Mouse (Mus musculus) left cerebral cortex, postnatal 10 days (tissue): ENCODE results near the gene Ifitm3. TPM values are rescaled to one million over a fixed set of nuclear protein-coding genes. Genes with fewer than 3 reads are reported as not detected.
"Not testable (repeated sequence)": the region's sequence is repeated elsewhere in the genome, so short reads cannot be mapped to it uniquely, and the experiment has no call there.

ENCODE experiments used
- DNase-seq, 2 experiments: peaks; one replicate each; pipeline ENCODE4 v3.0.0; 2021 to 2022; ENCODE audit warnings: low spot score in 2 of 2, mixed read lengths in 1 of 2; ENCODE audit errors: extremely low spot score in 1 of 2
- intact Hi-C: fragments of 180-260 bp; cut with DNase I; formaldehyde crosslinking; loops from one replicate; pipeline ENCODE4 v1.15.1; 2025
- total RNA-seq, 2 experiments: library from RNA; stranded (reverse); gene quantifications; 2 replicates each; pipeline ENCODE4 v1.2.3; 2021

Gene Ifitm3
- total RNA-seq, 2 experiments from 2014 or later = 7.8 to 8.6 TPM

DNA sequence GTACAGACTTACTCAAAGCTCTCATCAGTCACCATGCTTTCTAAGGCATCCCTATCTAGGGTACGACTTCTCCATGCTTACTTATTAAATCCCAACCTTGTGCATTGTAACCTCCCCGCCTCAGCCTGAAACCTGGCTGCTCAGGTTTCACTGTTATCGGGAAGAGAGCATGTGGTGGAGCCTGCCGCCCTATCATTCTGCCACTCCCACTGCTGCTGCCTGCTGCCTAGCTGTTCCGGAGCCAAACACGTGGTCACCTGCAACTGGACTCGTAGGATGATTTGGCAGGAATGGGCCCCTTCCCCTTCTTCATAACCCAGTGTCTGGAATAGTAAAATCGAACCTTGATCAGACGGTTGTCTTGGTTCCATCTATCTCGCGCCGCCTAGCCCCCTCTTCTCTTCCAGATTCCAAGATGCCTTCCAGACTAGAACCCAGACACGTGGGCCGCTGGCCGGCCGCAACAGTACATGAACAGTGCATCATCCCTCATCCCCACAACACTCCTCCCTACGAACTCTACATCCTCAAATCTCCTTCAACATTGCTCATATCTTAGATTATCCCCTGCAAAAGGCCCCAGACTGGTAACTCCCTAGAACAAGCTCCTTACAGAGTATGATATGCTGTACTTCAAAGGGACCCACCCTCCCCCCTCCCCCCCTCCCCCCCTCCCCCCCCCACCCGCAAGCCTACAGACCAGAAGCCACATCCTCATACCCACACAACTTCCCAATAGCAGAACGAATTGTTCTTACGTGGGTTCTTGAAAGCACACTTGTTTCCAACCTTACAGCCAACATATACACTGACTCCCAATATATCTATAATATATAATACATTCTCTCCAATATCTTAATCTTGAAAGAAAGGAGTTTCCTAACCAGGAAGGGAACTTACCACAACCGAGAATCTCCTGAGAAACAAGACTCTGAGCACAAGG, 27.8 kb upstream of the Ifitm3 start:
- intact Hi-C loops = no loop called here
- DNase-seq = no peak

- intact Hi-C loops = not testable (repeated sequence)
These were observed 26.1 kb upstream of the Ifitm3 start for GRCm38 (mm10) chr7:141036624-141037023.

DNA sequence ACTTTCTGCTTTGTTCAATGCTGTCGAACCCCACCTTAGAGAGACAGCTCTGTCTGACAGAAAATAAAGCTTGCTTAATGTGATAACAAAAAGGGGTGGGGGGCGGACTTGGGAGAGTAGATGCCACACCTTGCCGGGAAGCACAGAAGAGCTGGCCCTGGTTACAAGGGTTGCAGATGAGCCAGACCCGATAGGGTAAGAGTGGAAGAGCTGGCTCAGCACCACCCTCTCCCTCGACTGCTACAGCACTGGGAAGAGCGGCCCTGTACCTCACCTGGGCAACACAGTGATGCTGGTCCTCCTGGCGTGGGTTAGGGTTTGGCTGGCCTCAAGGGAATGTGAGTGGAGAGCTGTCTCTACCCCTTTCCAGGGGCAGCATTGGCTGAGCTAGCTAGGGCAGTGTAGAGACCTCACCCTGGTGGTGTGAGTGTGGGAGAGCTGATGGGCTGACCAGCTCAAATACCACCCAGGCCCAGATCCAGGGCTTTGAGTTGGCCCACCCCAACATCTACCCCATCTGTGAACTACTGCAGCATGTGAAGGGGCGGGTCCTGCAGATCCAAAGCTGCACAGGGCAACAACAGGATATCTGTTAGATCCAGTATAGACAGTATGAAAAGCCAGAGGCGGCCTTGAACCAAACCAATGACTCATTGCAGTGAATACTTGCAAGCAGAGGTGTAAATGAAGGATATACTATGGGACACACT, 22.0 kb upstream of the Ifitm3 start:
- DNase-seq = no peak
- intact Hi-C loops = no loop called here

More at GRCm38 (mm10) chr7:141036624-141037023, 26.1 kb upstream of the Ifitm3 start:
- not testable (repeated sequence) for DNase-seq

GRCm38 (mm10) chr7:141030390-141030789, 19.8 kb upstream of the Ifitm3 start:
- intact Hi-C loops = no loop called here
- DNase-seq = no peak

- no peak for DNase-seq
- intact Hi-C loops = no loop called here
These were observed 18.3 kb upstream of the Ifitm3 start, which contains the start of gene Gm17387 for GRCm38 (mm10) chr7:141028831-141029230. TSS of gene Gm17387 (plus strand) at chr7:141029131.

- intact Hi-C loops = no loop called here
- no peak for DNase-seq
These were observed 16.1 kb upstream of the Ifitm3 start for GRCm38 (mm10) chr7:141026740-141027098.

GRCm38 (mm10) chr7:141026097-141026739, 15.6 kb upstream of the Ifitm3 start:
- intact Hi-C loops = no loop called here
- no peak for DNase-seq

GRCm38 (mm10) chr7:141024865-141025838, 14.6 kb upstream of the Ifitm3 start:
- intact Hi-C loops = no loop called here
- no peak for DNase-seq

DNA sequence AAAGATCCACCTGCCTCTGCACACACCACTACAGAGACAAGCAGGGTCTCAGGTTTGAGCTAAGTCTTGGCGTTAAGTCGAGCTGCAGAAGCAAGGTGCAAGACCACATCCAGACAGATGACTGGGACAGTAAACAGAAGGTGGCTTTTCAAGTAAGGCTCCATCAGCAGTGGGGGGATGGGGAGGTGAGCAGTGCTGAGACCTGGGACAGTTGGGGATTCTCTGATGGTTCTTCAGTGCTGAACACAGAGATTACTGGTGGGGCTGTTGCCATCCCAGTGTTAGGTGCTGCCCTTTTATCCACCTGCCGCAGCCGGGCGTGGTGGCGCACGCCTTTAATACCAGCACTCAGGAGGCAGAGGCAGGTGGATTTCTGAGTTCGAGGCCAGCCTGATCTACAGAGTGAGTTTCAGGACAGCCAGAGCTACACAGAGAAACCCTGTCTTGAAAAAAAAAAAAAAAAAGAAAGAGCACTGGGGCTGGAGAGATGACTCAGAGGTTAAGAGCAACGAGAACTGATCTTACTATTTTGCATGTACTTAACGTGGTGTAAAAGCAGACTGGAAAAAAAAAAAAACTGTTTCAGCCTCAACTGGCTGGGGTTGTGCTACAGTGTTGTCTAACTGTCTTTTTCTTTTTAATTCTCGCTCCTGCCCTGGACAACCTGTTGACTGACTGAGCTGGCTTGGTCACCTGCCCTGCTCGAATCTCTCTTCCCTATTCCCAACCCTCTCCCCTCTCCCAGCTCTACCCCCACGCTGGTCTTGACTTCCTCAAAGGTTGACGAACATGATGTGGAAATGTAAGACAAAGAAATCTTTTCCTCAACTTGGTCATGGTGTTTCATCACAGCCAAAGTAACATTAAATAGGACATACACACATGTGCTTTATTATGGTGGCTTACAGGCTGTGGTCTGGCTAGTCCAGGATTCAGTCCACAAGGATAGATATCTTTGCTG, 11.2 kb upstream of the Ifitm3 start:
- intact Hi-C loops = no loop called here
- no peak for DNase-seq

- no peak for DNase-seq
- intact Hi-C loops = no loop called here
These were observed 8.5 kb upstream of the Ifitm3 start for GRCm38 (mm10) chr7:141019028-141019427.

GRCm38 (mm10) chr7:141017824-141018223, 7.3 kb upstream of the Ifitm3 start, which contains the start of gene Ifitm6:
TSS of gene Ifitm6 (minus strand) at chr7:141017924.
- DNase-seq, intact Hi-C loops: not testable (repeated sequence)

DNA sequence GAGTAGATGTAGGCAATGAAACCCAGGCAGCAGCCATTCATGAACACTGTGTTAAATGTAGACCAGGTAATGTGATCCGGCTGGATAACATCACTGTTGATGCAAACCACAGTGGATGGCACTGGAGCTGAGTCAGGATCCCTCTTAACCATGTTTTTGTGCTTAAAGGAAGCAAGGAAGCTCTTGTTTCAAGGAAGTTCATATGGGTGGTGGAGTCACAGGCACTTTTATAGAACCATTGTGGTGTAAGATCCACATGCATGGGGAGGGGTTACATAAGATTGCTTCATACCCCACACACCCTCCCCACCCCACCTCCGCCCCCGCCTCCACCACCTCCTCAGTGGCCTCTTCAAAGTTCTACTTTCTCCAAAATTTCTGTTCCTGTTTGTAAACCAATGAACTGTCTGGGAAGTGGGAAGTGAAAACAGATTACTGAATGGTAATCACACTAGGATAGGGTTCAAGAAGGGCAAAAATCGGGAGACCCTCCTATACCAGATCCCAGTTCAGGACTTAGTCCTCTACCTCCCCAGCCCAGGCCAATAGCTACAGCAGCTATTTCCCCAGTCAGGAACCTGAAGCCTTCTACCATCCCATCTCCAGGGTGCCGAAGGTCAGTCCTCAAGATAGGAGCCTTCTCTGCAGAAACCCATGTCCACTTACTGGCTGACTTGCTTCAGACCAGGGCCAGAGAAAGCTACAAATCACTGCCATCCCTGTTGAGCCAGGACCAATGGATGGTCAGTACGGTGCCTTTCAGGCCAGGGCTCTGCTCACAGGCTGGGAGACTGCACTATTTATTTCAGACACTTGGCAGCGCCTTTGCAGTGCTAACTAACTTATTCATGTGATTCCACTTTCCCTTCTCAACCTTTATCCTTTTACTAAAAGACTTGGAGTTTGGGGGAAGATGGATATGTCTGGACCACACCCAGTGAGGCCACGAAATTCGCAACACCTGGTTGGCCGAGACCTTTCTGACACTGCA, 6.4 kb upstream of the Ifitm3 start:
- DNase-seq = no peak
- intact Hi-C loops = no loop called here

DNA sequence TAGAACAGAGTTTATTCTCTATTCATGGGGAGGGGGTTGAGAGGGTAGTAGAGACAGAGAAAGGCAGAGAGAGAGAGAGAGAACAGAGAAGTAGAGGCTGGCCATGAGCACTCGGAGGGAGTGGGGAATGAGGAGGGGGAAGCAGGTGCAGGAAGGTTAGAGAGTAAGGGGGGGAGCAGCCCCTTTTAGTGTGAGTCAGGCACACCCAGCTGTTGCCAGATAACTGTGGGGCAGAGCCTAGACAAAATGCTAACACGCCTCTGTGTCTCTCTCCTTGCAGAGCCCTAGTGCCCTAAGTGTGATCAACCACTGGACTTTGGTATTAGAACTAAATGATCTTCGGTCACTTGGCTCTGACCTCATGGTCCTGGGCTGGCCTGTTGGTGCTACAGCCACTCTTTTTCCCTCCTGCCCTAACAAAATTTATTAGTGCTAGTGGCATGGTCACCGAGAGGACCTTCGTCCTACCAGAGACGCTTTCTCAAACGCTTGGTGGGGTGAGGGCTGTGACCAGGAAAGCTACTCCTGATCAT, 734 bp upstream of the Ifitm3 start:
- no peak for DNase-seq
- intact Hi-C loops = no loop called here

- no peak for DNase-seq
- intact Hi-C loops = loop anchor here (2.0 to 5.0 kb wide), 2 partner anchors 39 to 52 kb away; partner anchors contain the start of genes Gm45717 and Ifitm2
These were observed 905 bp downstream of the Ifitm3 start for GRCm38 (mm10) chr7:141009665-141010064.

GRCm38 (mm10) chr7:141008938-141009660, 1.5 kb downstream of the Ifitm3 start:
- DNase-seq = peak; percentile 40 to 85
- intact Hi-C loops = loop anchor here (2.0 to 5.0 kb wide), 2 partner anchors 40 to 52 kb away; partner anchors contain the start of genes Gm45717 and Ifitm2
